Mouse (Mus musculus): Measurements from ENCODE around the gene Cep164. TPM values are rescaled to one million over a fixed set of nuclear protein-coding genes. Genes with fewer than 3 reads are reported as not detected.

Cep164 gene
- polyA plus RNA-seq, 1 experiment from 2014 or later, result 16.4 TPM

GRCm38 (mm10) chr9:45832898-45833297 lies 4.4 kb upstream of the Cep164 start:
- WGBS, result 90% methylated on average over 2 of the region's 2 CpGs
- Histone ChIP-seq H3K4me3 (no peak overlapping the region), H3K4me1 (peaks cover 4% of the 10 kb centered on the region), H3K27me3 (no peaks in the 10 kb centered on the region), H3K9me3 (no peaks in the 10 kb centered on the region), H3K27ac (replicated peaks) (no peak overlapping the region), H3K4me2 (replicated peaks) (no peak overlapping the region), H3K36me3 (no peaks in the 10 kb centered on the region), H3K9ac (replicated peaks) (no peak overlapping the region)
- no peak for ATAC-seq (ENCODE audit: low FRiP score, low read depth)

GRCm38 (mm10) chr9:45829107-45829506 lies 616 bp upstream of the Cep164 start:
- Histone ChIP-seq H3K36me3 (no peaks in the 10 kb centered on the region), H3K27me3 (no peaks in the 10 kb centered on the region), H3K4me2 (replicated peaks) (peak overlapping the region; percentile 81), H3K4me3 (peak overlapping the region; percentile 86), H3K9ac (replicated peaks) (no peak overlapping the region), H3K4me1 (peaks cover 18% of the 10 kb centered on the region), H3K27ac (replicated peaks) (no peak overlapping the region), H3K9me3 (no peaks in the 10 kb centered on the region)
- WGBS, result 29% methylated on average over 10 of the region's 10 CpGs
- peak; percentile 21; the same call in 1 of the 2 replicates for ATAC-seq (ENCODE audit: low FRiP score, low read depth)

- 0 out of 2 replicates have a peak, but pooled peaks cover 5% of the 10 kb centered on the region for H3K36me3 ChIP-seq
- peaks cover 18% of the 10 kb centered on the region for H3K4me1 ChIP-seq
- no peaks in the 10 kb centered on the region for H3K27me3 ChIP-seq
- no peaks in the 10 kb centered on the region for H3K9me3 ChIP-seq
- peak overlapping the region; percentile 72 for H3K27ac ChIP-seq (replicated peaks)
- ATAC-seq (ENCODE audit: low FRiP score, low read depth), result peak; percentile 48; the same call in 1 of the 2 replicates
- H3K9ac ChIP-seq (replicated peaks), result peak overlapping the region; percentile 82
- WGBS, result 7% methylated on average over 21 of the region's 23 CpGs
- peak overlapping the region; percentile 81 for H3K4me2 ChIP-seq (replicated peaks)
- peak overlapping the region; percentile 86 for H3K4me3 ChIP-seq
Measured at GRCm38 (mm10) chr9:45827663-45828290, 714 bp downstream of the Cep164 start.

- H3K9me3 ChIP-seq, result no peaks in the 10 kb centered on the region
- H3K36me3 ChIP-seq, result peaks cover 27% of the 10 kb centered on the region
- no peak overlapping the region for H3K4me3 ChIP-seq
- H3K4me2 ChIP-seq (replicated peaks), result no peak overlapping the region
- 90% methylated on average over 9 of the region's 9 CpGs for WGBS
- H3K9ac ChIP-seq (replicated peaks), result no peak overlapping the region
- H3K4me1 ChIP-seq, result no peaks in the 10 kb centered on the region
- ATAC-seq (ENCODE audit: low FRiP score, low read depth), result no peak
- no peak overlapping the region for H3K27ac ChIP-seq (replicated peaks)
- no peaks in the 10 kb centered on the region for H3K27me3 ChIP-seq
Measured at GRCm38 (mm10) chr9:45818406-45819011, 10.0 kb downstream of the Cep164 start.

- Histone ChIP-seq H3K27me3 (no peaks in the 10 kb centered on the region), H3K9ac (replicated peaks) (no peak overlapping the region), H3K27ac (replicated peaks) (no peak overlapping the region), H3K4me1 (no peaks in the 10 kb centered on the region), H3K4me3 (no peak overlapping the region), H3K36me3 (peaks cover 21% of the 10 kb centered on the region), H3K4me2 (replicated peaks) (no peak overlapping the region), H3K9me3 (no peaks in the 10 kb centered on the region)
- no peak for ATAC-seq (ENCODE audit: low FRiP score, low read depth)
- 87% methylated on average over 10 of the region's 10 CpGs for WGBS
Measured at GRCm38 (mm10) chr9:45815525-45815924, 13.0 kb downstream of the Cep164 start.

GRCm38 (mm10) chr9:45815113-45815512 lies 13.4 kb downstream of the Cep164 start:
- H3K36me3 ChIP-seq, result peaks cover 21% of the 10 kb centered on the region
- H3K27ac ChIP-seq (replicated peaks), result no peak overlapping the region
- H3K9ac ChIP-seq (replicated peaks), result no peak overlapping the region
- no peak overlapping the region for H3K4me3 ChIP-seq
- no peaks in the 10 kb centered on the region for H3K4me1 ChIP-seq
- no peaks in the 10 kb centered on the region for H3K27me3 ChIP-seq
- no peak overlapping the region for H3K4me2 ChIP-seq (replicated peaks)
- WGBS, result 92% methylated on average over 9 of the region's 9 CpGs
- ATAC-seq (ENCODE audit: low FRiP score, low read depth), result no peak
- no peaks in the 10 kb centered on the region for H3K9me3 ChIP-seq

- H3K36me3 ChIP-seq, result peaks cover 29% of the 10 kb centered on the region
- no peak overlapping the region for H3K9ac ChIP-seq (replicated peaks)
- no peaks in the 10 kb centered on the region for H3K9me3 ChIP-seq
Measured at GRCm38 (mm10) chr9:45811946-45812345, 16.5 kb downstream of the Cep164 start.

GRCm38 (mm10) chr9:45807761-45808160 lies 20.7 kb downstream of the Cep164 start:
- H3K27me3 ChIP-seq, result no peaks in the 10 kb centered on the region
- WGBS, result 90% methylated on average over 8 of the region's 8 CpGs

More at GRCm38 (mm10) chr9:45811946-45812345, 16.5 kb downstream of the Cep164 start:
- no peaks in the 10 kb centered on the region for H3K27me3 ChIP-seq
- WGBS, result 88% methylated on average over 5 of the region's 5 CpGs
- no peak overlapping the region for H3K4me3 ChIP-seq
- no peak overlapping the region for H3K4me2 ChIP-seq (replicated peaks)
- H3K27ac ChIP-seq (replicated peaks), result no peak overlapping the region
- no peak for ATAC-seq (ENCODE audit: low FRiP score, low read depth)
- no peaks in the 10 kb centered on the region for H3K4me1 ChIP-seq

GRCm38 (mm10) chr9:45807337-45807736 lies 21.2 kb downstream of the Cep164 start:
- H3K27me3 ChIP-seq, result no peaks in the 10 kb centered on the region
- H3K9ac ChIP-seq (replicated peaks), result no peak overlapping the region
- no peak overlapping the region for H3K4me3 ChIP-seq
- H3K9me3 ChIP-seq, result no peaks in the 10 kb centered on the region
- H3K4me1 ChIP-seq, result no peaks in the 10 kb centered on the region
- WGBS, result 85% methylated on average over 11 of the region's 11 CpGs
- H3K4me2 ChIP-seq (replicated peaks), result no peak overlapping the region
- no peak for ATAC-seq (ENCODE audit: low FRiP score, low read depth)
- H3K36me3 ChIP-seq, result peaks cover 47% of the 10 kb centered on the region
- H3K27ac ChIP-seq (replicated peaks), result no peak overlapping the region

More at GRCm38 (mm10) chr9:45807761-45808160, 20.7 kb downstream of the Cep164 start:
- no peaks in the 10 kb centered on the region for H3K4me1 ChIP-seq
- no peak overlapping the region for H3K9ac ChIP-seq (replicated peaks)
- H3K4me3 ChIP-seq, result no peak overlapping the region
- no peak overlapping the region for H3K27ac ChIP-seq (replicated peaks)
- no peak for ATAC-seq (ENCODE audit: low FRiP score, low read depth)
- H3K9me3 ChIP-seq, result no peaks in the 10 kb centered on the region
- H3K4me2 ChIP-seq (replicated peaks), result no peak overlapping the region
- H3K36me3 ChIP-seq, result peaks cover 47% of the 10 kb centered on the region

GRCm38 (mm10) chr9:45806847-45807246 lies 21.6 kb downstream of the Cep164 start:
- Histone ChIP-seq H3K4me2 (replicated peaks) (no peak overlapping the region), H3K36me3 (peaks cover 47% of the 10 kb centered on the region), H3K4me1 (no peaks in the 10 kb centered on the region), H3K27me3 (no peaks in the 10 kb centered on the region), H3K4me3 (no peak overlapping the region), H3K9ac (replicated peaks) (no peak overlapping the region), H3K27ac (replicated peaks) (no peak overlapping the region), H3K9me3 (no peaks in the 10 kb centered on the region)
- no peak for ATAC-seq (ENCODE audit: low FRiP score, low read depth)
- WGBS, result 94% methylated on average over 11 of the region's 11 CpGs

GRCm38 (mm10) chr9:45803070-45803774 lies 25.3 kb downstream of the Cep164 start:
- WGBS, result 87% methylated on average over 21 of the region's 21 CpGs
- Histone ChIP-seq H3K36me3 (peaks cover 46% of the 10 kb centered on the region), H3K4me1 (peaks cover 12% of the 10 kb centered on the region), H3K27me3 (no peaks in the 10 kb centered on the region), H3K9ac (replicated peaks) (no peak overlapping the region), H3K4me3 (no peak overlapping the region), H3K4me2 (replicated peaks) (no peak overlapping the region), H3K9me3 (no peaks in the 10 kb centered on the region), H3K27ac (replicated peaks) (no peak overlapping the region)
- ATAC-seq (ENCODE audit: low FRiP score, low read depth), result no peak

GRCm38 (mm10) chr9:45799402-45799801 lies 29.1 kb downstream of the Cep164 start:
- ATAC-seq (ENCODE audit: low FRiP score, low read depth), result no peak
- no peaks in the 10 kb centered on the region for H3K27me3 ChIP-seq
- H3K36me3 ChIP-seq, result peaks cover 22% of the 10 kb centered on the region; the same call in 1 of the 2 replicates
- no peak overlapping the region for H3K4me2 ChIP-seq (replicated peaks)
- peaks cover 22% of the 10 kb centered on the region for H3K4me1 ChIP-seq
- no peak overlapping the region for H3K27ac ChIP-seq (replicated peaks)
- 87% methylated on average over 8 of the region's 8 CpGs for WGBS
- no peak overlapping the region for H3K9ac ChIP-seq (replicated peaks)
- H3K4me3 ChIP-seq, result no peak overlapping the region
- H3K9me3 ChIP-seq, result no peaks in the 10 kb centered on the region
